Mouse (Mus musculus) WW6 (cell line): ENCODE results near the gene S100a3.
A peak's percentile ranks its signal among the peaks of the same experiment; 100 is the strongest.

Experiments
- DNase-seq: peaks from one replicate; pipeline ENCODE4 v3.0.0-alpha.2; 2013; ENCODE audit warnings: low read depth, low spot score

S100a3 gene

GRCm38 (mm10) chr3:90574691-90575090, 14.3 kb downstream of the S100a3 start:
- no peak for DNase-seq

GRCm38 (mm10) chr3:90575320-90575719, 14.9 kb downstream of the S100a3 start:
- no peak for DNase-seq

GRCm38 (mm10) chr3:90576351-90577001, 16.1 kb downstream of the S100a3 start:
- no peak for DNase-seq

- no peak for DNase-seq
Measured at GRCm38 (mm10) chr3:90579433-90579832, 19.1 kb downstream of the S100a3 start.

- no peak for DNase-seq
Measured at GRCm38 (mm10) chr3:90581141-90581540, 20.8 kb downstream of the S100a3 start.

GRCm38 (mm10) chr3:90582156-90582555, 21.8 kb downstream of the S100a3 start:
- DNase-seq: no peak

- no peak for DNase-seq
Measured at GRCm38 (mm10) chr3:90582556-90582955, 22.2 kb downstream of the S100a3 start.

- DNase-seq: no peak
Measured at GRCm38 (mm10) chr3:90583893-90584292, 23.5 kb downstream of the S100a3 start.

- DNase-seq: peak; percentile 60
Measured at GRCm38 (mm10) chr3:90585595-90585994, 25.2 kb downstream of the S100a3 start.

GRCm38 (mm10) chr3:90586016-90586643, 25.8 kb downstream of the S100a3 start:
- DNase-seq: no peak

GRCm38 (mm10) chr3:90586906-90587305, 26.5 kb downstream of the S100a3 start:
- DNase-seq: no peak

- no peak for DNase-seq
Measured at GRCm38 (mm10) chr3:90587361-90588101, 27.2 kb downstream of the S100a3 start.

GRCm38 (mm10) chr3:90589390-90589789, 29.0 kb downstream of the S100a3 start:
- DNase-seq: no peak

GRCm38 (mm10) chr3:90589947-90590346, 29.6 kb downstream of the S100a3 start, which contains the start of gene S100a2:
S100a2 (plus strand) TSS chr3:90590247.
- DNase-seq: no peak

GRCm38 (mm10) chr3:90594466-90594865, 34.1 kb downstream of the S100a3 start:
- DNase-seq: no peak

GRCm38 (mm10) chr3:90595556-90595955, 35.2 kb downstream of the S100a3 start:
- DNase-seq: no peak

- no peak for DNase-seq
Measured at GRCm38 (mm10) chr3:90596810-90597209, 36.4 kb downstream of the S100a3 start.

GRCm38 (mm10) chr3:90597736-90598135, 37.4 kb downstream of the S100a3 start:
- DNase-seq: no peak

- DNase-seq: no peak
Measured at GRCm38 (mm10) chr3:90598212-90598611, 37.8 kb downstream of the S100a3 start.

- no peak for DNase-seq
Measured at GRCm38 (mm10) chr3:90599401-90599800, 39.0 kb downstream of the S100a3 start.

GRCm38 (mm10) chr3:90600036-90600435, 39.7 kb downstream of the S100a3 start:
- DNase-seq: no peak

GRCm38 (mm10) chr3:90600458-90601195, 40.2 kb downstream of the S100a3 start:
- no peak for DNase-seq
